Mouse (Mus musculus): ENCODE results near the gene Kiss1. TPM values are rescaled to one million over a fixed set of nuclear protein-coding genes. Genes with fewer than 3 reads are reported as not detected.
"Not testable (repeated sequence)": the region's sequence is repeated elsewhere in the genome, so short reads cannot be mapped to it uniquely, and the experiment has no call there.

Gene Kiss1
- polyA plus RNA-seq, 1 experiment from 2014 or later = not detected

GRCm38 (mm10) chr1:133317149-133317548 lies 4.5 kb upstream of the Kiss1 start:
- H3K36me3 ChIP-seq = no peaks in the 10 kb centered on the region
- no peak for ATAC-seq (ENCODE audit: extremely low read depth, insufficient number of reproducible peaks, low FRiP score, low TSS enrichment)
- no peaks in the 10 kb centered on the region; the same call in 1 of the 2 replicates for H3K27me3 ChIP-seq (replicated peaks)
- peaks cover under 1% of the 10 kb centered on the region for H3K4me1 ChIP-seq
- no peak overlapping the region for H3K27ac ChIP-seq (replicated peaks)
- WGBS = 79% methylated on average over 1 of the region's 1 CpGs
- H3K9ac ChIP-seq = no peak overlapping the region
- no peak overlapping the region for H3K4me2 ChIP-seq
- peaks cover 7% of the 10 kb centered on the region; the same call in 1 of the 2 replicates for H3K9me3 ChIP-seq
- H3K4me3 ChIP-seq = no peak overlapping the region

DNA sequence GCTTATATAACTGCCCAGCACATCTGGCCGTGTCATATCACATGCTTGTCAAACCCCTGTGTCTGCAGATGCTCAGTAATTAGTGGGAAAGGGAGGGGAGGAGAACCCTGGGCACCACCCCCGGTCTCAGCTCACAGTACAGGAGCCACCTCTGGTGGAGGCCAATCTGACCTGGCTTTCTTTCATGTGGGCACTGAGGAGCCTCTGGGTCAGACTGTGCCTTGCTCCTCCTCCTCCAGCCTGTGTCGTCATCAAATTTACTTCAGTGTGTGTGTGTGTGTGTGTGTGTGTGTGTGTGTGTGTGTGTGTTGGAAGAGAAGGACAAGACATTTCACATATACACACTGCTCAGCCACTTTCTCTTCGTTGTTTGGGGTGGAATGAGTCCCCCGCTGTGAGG lies 1.7 kb downstream of the Kiss1 start:
- 38% methylated on average over 5 of the region's 5 CpGs for WGBS
- no peak overlapping the region for H3K9ac ChIP-seq
- peaks cover under 1% of the 10 kb centered on the region; the same call in 1 of the 2 replicates for H3K9me3 ChIP-seq
- ATAC-seq (ENCODE audit: extremely low read depth, insufficient number of reproducible peaks, low FRiP score, low TSS enrichment) = no peak
- no peaks in the 10 kb centered on the region for H3K36me3 ChIP-seq
- no peak overlapping the region for H3K27ac ChIP-seq (replicated peaks)
- peaks cover 16% of the 10 kb centered on the region for H3K27me3 ChIP-seq (replicated peaks)
- no peak overlapping the region for H3K4me2 ChIP-seq
- H3K4me1 ChIP-seq = no peaks in the 10 kb centered on the region
- H3K4me3 ChIP-seq = no peak overlapping the region

DNA sequence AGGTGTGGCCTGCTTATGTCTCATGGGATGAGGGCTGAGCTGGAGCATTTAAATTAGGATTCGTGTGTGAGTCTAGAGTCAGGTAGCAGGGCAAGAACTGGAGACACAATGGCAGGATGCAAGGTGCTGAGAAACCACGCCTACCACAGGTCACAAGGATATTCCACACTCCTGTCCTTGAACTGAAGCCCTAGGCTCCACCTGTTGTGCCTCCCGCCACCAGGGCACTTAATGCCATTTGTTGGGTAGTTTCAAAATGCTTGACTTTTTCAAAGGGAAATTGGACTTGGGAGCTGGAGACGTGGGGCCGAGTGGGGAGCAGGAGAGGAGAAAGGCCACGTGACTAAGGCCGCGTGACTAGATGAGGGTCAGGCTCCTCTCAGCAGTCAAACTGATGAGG lies 4.3 kb downstream of the Kiss1 start:
- Histone ChIP-seq H3K4me1 (peaks cover 9% of the 10 kb centered on the region), H3K4me2 (no peak overlapping the region), H3K36me3 (no peaks in the 10 kb centered on the region), H3K27ac (replicated peaks) (no peak overlapping the region), H3K9me3 (no peaks in the 10 kb centered on the region), H3K9ac (no peak overlapping the region), H3K4me3 (no peak overlapping the region), H3K27me3 (replicated peaks) (peaks cover 42% of the 10 kb centered on the region)
- 68% methylated on average over 8 of the region's 8 CpGs for WGBS
- ATAC-seq (ENCODE audit: extremely low read depth, insufficient number of reproducible peaks, low FRiP score, low TSS enrichment) = no peak

DNA sequence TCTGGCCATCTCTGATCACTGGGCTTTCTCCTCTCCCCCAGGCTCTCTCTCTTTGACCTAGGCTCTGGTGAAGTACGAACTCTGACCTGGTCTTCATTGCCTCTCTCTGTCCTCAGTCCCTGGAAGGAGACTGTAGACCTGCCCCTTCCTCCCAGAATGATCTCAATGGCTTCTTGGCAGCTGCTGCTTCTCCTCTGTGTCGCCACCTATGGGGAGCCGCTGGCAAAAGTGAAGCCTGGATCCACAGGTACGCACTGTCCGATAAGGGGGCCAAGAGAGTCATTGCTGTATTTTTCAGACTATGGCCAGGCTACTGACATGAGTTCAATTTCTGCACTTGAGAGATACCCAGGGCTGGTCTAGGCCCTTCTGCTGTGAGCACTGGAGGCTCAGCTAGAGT lies 5.4 kb downstream of the Kiss1 start:
- no peak overlapping the region for H3K27ac ChIP-seq (replicated peaks)
- peaks cover 9% of the 10 kb centered on the region for H3K4me1 ChIP-seq
- H3K4me2 ChIP-seq = no peak overlapping the region
- no peaks in the 10 kb centered on the region for H3K9me3 ChIP-seq
- ATAC-seq (ENCODE audit: extremely low read depth, insufficient number of reproducible peaks, low FRiP score, low TSS enrichment) = no peak
- WGBS = 59% methylated on average over 5 of the region's 5 CpGs
- peaks cover 52% of the 10 kb centered on the region for H3K27me3 ChIP-seq (replicated peaks)
- H3K36me3 ChIP-seq = no peaks in the 10 kb centered on the region
- no peak overlapping the region for H3K4me3 ChIP-seq
- H3K9ac ChIP-seq = no peak overlapping the region

- peaks cover 57% of the 10 kb centered on the region for H3K27me3 ChIP-seq (replicated peaks)
- no peak overlapping the region for H3K9ac ChIP-seq
- H3K27ac ChIP-seq (replicated peaks) = no peak overlapping the region
- H3K4me1 ChIP-seq = peaks cover 9% of the 10 kb centered on the region
- H3K4me2 ChIP-seq = no peak overlapping the region
- ATAC-seq (ENCODE audit: extremely low read depth, insufficient number of reproducible peaks, low FRiP score, low TSS enrichment) = no peak
- H3K9me3 ChIP-seq = no peaks in the 10 kb centered on the region
- WGBS = 70% methylated on average over 6 of the region's 6 CpGs
- no peak overlapping the region for H3K4me3 ChIP-seq
- no peaks in the 10 kb centered on the region for H3K36me3 ChIP-seq
These were observed 6.7 kb downstream of the Kiss1 start for GRCm38 (mm10) chr1:133328299-133328795.

GRCm38 (mm10) chr1:133328896-133329637 lies 7.4 kb downstream of the Kiss1 start:
- Histone ChIP-seq H3K27ac (replicated peaks) (no peak overlapping the region), H3K9me3 (no peaks in the 10 kb centered on the region), H3K9ac (peak overlapping the region; percentile 58), H3K36me3 (no peaks in the 10 kb centered on the region), H3K27me3 (replicated peaks) (peaks cover 57% of the 10 kb centered on the region), H3K4me2 (peak overlapping the region; percentile 71), H3K4me3 (peak overlapping the region; percentile 45), H3K4me1 (peaks cover 9% of the 10 kb centered on the region)
- no peak for ATAC-seq (ENCODE audit: extremely low read depth, insufficient number of reproducible peaks, low FRiP score, low TSS enrichment)
- WGBS = 10% methylated on average over 34 of the region's 34 CpGs

DNA sequence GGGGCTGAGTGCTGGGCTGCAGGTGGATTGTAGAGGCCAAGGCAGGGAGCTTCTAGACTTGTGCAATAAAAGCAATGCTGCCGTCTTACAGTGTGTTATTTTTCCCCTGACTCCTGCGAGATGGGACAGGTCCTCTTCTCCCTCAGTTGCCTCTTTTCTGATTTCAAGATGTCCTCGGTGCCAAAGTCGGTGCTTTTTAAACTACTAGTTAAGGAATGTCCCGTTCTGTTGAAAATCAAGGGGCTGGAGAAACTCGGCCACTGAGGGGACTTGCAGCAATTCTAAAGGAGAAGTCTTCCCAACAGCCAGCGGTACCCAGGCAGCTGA lies 7.9 kb downstream of the Kiss1 start:
- ATAC-seq (ENCODE audit: extremely low read depth, insufficient number of reproducible peaks, low FRiP score, low TSS enrichment) = no peak
- Histone ChIP-seq H3K9ac (peak overlapping the region; percentile 58), H3K27me3 (replicated peaks) (peaks cover 57% of the 10 kb centered on the region)

GRCm38 (mm10) chr1:133331142-133331541 lies 9.5 kb downstream of the Kiss1 start:
- H3K9me3 ChIP-seq = no peaks in the 10 kb centered on the region
- no peak overlapping the region for H3K4me3 ChIP-seq
- peaks cover 9% of the 10 kb centered on the region for H3K4me1 ChIP-seq
- no peak for ATAC-seq (ENCODE audit: extremely low read depth, insufficient number of reproducible peaks, low FRiP score, low TSS enrichment)
- H3K9ac ChIP-seq = no peak overlapping the region
- no peaks in the 10 kb centered on the region for H3K36me3 ChIP-seq
- H3K4me2 ChIP-seq = no peak overlapping the region
- 53% methylated on average over 3 of the region's 3 CpGs for WGBS
- H3K27ac ChIP-seq (replicated peaks) = no peak overlapping the region
- H3K27me3 ChIP-seq (replicated peaks) = peaks cover 61% of the 10 kb centered on the region

More for the DNA sequence above, 7.9 kb downstream of the Kiss1 start:
- Histone ChIP-seq H3K4me3 (peak overlapping the region; percentile 45), H3K27ac (replicated peaks) (no peak overlapping the region), H3K4me1 (peaks cover 9% of the 10 kb centered on the region), H3K9me3 (no peaks in the 10 kb centered on the region), H3K4me2 (peak overlapping the region; percentile 71), H3K36me3 (no peaks in the 10 kb centered on the region)
- WGBS = 31% methylated on average over 7 of the region's 7 CpGs

DNA sequence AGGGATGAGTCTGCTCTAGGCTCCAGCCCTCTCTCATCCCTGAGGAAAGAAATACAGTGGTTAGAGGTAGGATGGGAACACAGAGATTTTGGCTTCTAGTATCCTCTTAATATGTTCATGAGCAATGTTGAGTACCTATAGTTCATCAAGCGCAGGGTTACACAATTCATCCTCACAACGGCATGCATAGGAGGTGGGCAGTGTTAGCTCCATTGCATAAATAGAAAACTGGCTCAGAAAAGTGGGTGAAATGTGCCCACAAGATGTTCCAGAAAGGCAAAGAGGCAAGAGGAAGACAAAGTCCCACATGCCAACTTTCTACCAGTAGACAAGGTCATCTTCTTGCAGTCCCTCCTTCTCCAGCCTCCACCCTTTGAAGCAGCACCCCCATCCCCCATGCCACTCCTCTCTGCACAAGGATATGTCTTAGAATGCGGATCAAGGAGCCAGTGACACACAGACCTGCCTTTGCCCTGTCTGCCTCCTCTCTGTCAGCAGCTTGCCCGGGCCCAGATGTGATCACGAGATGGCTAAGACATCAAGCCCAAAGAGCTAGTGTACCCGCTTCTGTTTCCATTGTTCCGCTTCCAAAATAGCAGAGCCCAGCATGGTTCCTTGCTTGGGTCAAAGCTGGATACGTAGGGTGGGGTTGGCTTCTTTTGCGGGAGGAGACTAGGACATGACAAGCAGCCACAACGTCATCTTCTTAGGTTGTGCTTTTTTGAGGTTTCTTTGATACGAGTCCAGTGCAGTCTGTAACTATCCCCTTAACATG lies 11.2 kb downstream of the Kiss1 start:
- no peaks in the 10 kb centered on the region for H3K9me3 ChIP-seq
- H3K4me3 ChIP-seq = no peak overlapping the region
- peaks cover 9% of the 10 kb centered on the region for H3K4me1 ChIP-seq
- H3K9ac ChIP-seq = no peak overlapping the region
- 79% methylated on average over 11 of the region's 11 CpGs for WGBS
- no peaks in the 10 kb centered on the region for H3K36me3 ChIP-seq
- no peak for ATAC-seq (ENCODE audit: extremely low read depth, insufficient number of reproducible peaks, low FRiP score, low TSS enrichment)
- H3K27ac ChIP-seq (replicated peaks) = no peak overlapping the region
- H3K27me3 ChIP-seq (replicated peaks) = peaks cover 49% of the 10 kb centered on the region
- H3K4me2 ChIP-seq = no peak overlapping the region

DNA sequence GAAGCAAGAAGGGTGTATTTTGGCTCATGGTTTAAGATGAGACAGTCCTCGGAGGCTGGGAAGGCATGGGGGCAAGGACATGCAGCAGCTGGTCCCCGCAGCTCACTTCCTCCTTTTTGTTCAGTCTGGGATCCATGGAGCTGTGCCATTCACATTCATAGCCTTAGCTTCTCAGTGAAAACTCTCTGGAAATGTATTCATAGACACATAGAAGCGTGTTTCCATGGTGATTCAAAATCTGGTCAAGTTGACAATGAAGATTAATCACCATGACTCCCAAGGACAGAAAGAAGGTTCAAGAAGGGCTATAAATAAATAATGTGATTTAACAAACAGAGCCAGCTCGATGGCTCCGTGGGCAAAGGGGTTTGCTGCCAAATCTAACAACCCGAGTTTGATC lies 12.3 kb downstream of the Kiss1 start:
- Histone ChIP-seq H3K9me3 (no peaks in the 10 kb centered on the region), H3K27ac (replicated peaks) (no peak overlapping the region), H3K4me3 (no peak overlapping the region), H3K36me3 (no peaks in the 10 kb centered on the region), H3K4me2 (no peak overlapping the region), H3K9ac (no peak overlapping the region), H3K4me1 (peaks cover 8% of the 10 kb centered on the region), H3K27me3 (replicated peaks) (peaks cover 38% of the 10 kb centered on the region)
- 80% methylated on average over 6 of the region's 6 CpGs for WGBS
- ATAC-seq (ENCODE audit: extremely low read depth, insufficient number of reproducible peaks, low FRiP score, low TSS enrichment) = no peak

DNA sequence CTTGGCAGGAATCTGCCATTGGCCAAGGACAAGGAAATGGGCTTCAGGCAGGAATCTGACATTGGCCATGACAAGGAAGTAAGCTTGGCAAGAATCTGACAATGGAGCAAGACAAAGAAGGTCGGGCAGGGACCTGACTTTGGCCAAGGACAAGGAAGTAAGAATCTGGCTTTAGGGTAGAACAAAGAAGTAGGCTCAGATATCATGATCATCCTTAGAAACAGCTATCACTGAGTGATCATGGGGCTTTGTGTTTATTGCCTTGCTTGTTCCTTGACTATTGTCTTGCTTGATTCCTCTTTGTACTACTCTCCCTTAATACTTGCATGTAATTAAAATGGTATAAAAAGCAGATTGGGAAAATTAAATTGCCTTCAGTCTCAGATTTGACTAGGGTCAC lies 18.7 kb downstream of the Kiss1 start:
- WGBS = 60% methylated on average over 1 of the region's 1 CpGs
- not testable (repeated sequence) for H3K9me3 ChIP-seq

More for the DNA sequence above, 18.7 kb downstream of the Kiss1 start:
- H3K27me3 ChIP-seq (replicated peaks); ATAC-seq (ENCODE audit: extremely low read depth, insufficient number of reproducible peaks, low FRiP score, low TSS enrichment); H3K4me1 ChIP-seq; H3K27ac ChIP-seq (replicated peaks); H3K4me3 ChIP-seq; H3K36me3 ChIP-seq; H3K9ac ChIP-seq; H3K4me2 ChIP-seq: not testable (repeated sequence)
